Mouse (Mus musculus) forelimb bud, embryonic 11.5 days (tissue): ENCODE measurements around the gene Psmb3.
A peak's percentile ranks its signal among the peaks of the same experiment; 100 is the strongest.
"Not testable (repeated sequence)": the region's sequence is repeated elsewhere in the genome, so short reads cannot be mapped to it uniquely, and the experiment has no call there.

Experiments
- DNase-seq: peaks from one replicate; pipeline ENCODE4 v3.0.0-alpha.2; 2012; ENCODE audit warnings: low read depth, low spot score

Gene Psmb3

GRCm38 (mm10) chr11:97695712-97696401, 7.3 kb upstream of the Psmb3 start:
- DNase-seq, result no peak

- no peak for DNase-seq
These were observed 6.5 kb upstream of the Psmb3 start for GRCm38 (mm10) chr11:97696669-97697068.

GRCm38 (mm10) chr11:97697199-97697890, 5.9 kb upstream of the Psmb3 start:
- DNase-seq, result no peak

- peak; percentile 44 for DNase-seq
These were observed 5.2 kb upstream of the Psmb3 start for GRCm38 (mm10) chr11:97697891-97698529.

GRCm38 (mm10) chr11:97698741-97699611, 4.2 kb upstream of the Psmb3 start:
- DNase-seq, result peak; percentile 74

- DNase-seq, result peak; percentile 95
These were observed 3.6 kb upstream of the Psmb3 start for GRCm38 (mm10) chr11:97699626-97700002.

GRCm38 (mm10) chr11:97700003-97700745, 3.0 kb upstream of the Psmb3 start, which contains the start of gene Pcgf2:
Gene Pcgf2 (minus strand): TSS chr11:97700497.
- DNase-seq, result no peak

- DNase-seq, result peak; percentile 23
These were observed 2.2 kb upstream of the Psmb3 start for GRCm38 (mm10) chr11:97700746-97701580.

GRCm38 (mm10) chr11:97701581-97702392, 1.4 kb upstream of the Psmb3 start:
- peak; percentile 16 for DNase-seq

GRCm38 (mm10) chr11:97702393-97702745, 830 bp upstream of the Psmb3 start:
- DNase-seq, result peak; percentile 90

GRCm38 (mm10) chr11:97710067-97710466, 6.9 kb downstream of the Psmb3 start:
- not testable (repeated sequence) for DNase-seq

GRCm38 (mm10) chr11:97711200-97711900, 8.2 kb downstream of the Psmb3 start:
- no peak for DNase-seq

GRCm38 (mm10) chr11:97712286-97712685, 9.1 kb downstream of the Psmb3 start:
- no peak for DNase-seq

- no peak for DNase-seq
These were observed 10.7 kb downstream of the Psmb3 start for GRCm38 (mm10) chr11:97713896-97714295.

GRCm38 (mm10) chr11:97714356-97714755, 11.2 kb downstream of the Psmb3 start:
- DNase-seq, result no peak

- DNase-seq, result no peak
These were observed 11.9 kb downstream of the Psmb3 start for GRCm38 (mm10) chr11:97714784-97715760.

- DNase-seq, result no peak
These were observed 12.8 kb downstream of the Psmb3 start for GRCm38 (mm10) chr11:97716021-97716420.
